Mouse (Mus musculus) liver, embryonic 14.5 days (tissue): Measurements from ENCODE around the gene Iqsec3.

Experiments used
- CTCF ChIP-seq: IDR thresholded peaks from 2 replicates; pipeline ENCODE4 v1.5.1; 2016; ENCODE audit warnings: antibody characterized with exemption, low read depth, control low read depth
- EP300 ChIP-seq: IDR thresholded peaks from 2 replicates; pipeline ENCODE4 v1.6.1; 2016; ENCODE audit warnings: antibody characterized with exemption, low read depth

- no peak for TF ChIP-seq CTCF
- no peak for TF ChIP-seq EP300
Measured at GRCm38 (mm10) chr6:121468235-121468634, 5.2 kb downstream of the Iqsec3 start.
